Mouse (Mus musculus): ENCODE measurements around the gene Enox1. TPM values are rescaled to one million over a fixed set of nuclear protein-coding genes. Genes with fewer than 3 reads are reported as not detected.

Gene Enox1
- total and polyA plus RNA-seq, 3 experiments = not detected

Other genes starting within 250 kb of the Enox1 start
- 4.7 and 5.0 TPM in 2 replicates for gene Ccdc122, start 120.0 kb upstream of the Enox1 start, total RNA-seq (2012; rRNA removed)
- gene Ccdc122, start 120.0 kb upstream of the Enox1 start, total RNA-seq (2014; rRNA removed) = 21.8 and 22.3 TPM in 2 replicates
- gene Ccdc122, start 120.0 kb upstream of the Enox1 start, polyA plus RNA-seq (2012; ENCODE audit: insufficient read length, low read depth) = 11.4 and 11.6 TPM in 2 replicates
- gene Lacc1, start 119.9 kb upstream of the Enox1 start, total RNA-seq (2012; rRNA removed) = 19.2 and 27.1 TPM in 2 replicates
- 39.5 and 45.2 TPM in 2 replicates for gene Lacc1, start 119.9 kb upstream of the Enox1 start, total RNA-seq (2014; rRNA removed)
- 42.3 and 42.7 TPM in 2 replicates for gene Lacc1, start 119.9 kb upstream of the Enox1 start, polyA plus RNA-seq (2012; ENCODE audit: insufficient read length, low read depth)